Mouse (Mus musculus) adrenal gland, adult 18-20 months (tissue): ENCODE results near the gene Meiob. TPM values are rescaled to one million over a fixed set of nuclear protein-coding genes. Genes with fewer than 3 reads are reported as not detected.

Source experiments
- DNase-seq, 2 experiments: peaks; one replicate each; pipeline ENCODE4 v3.0.0; 2021 to 2022; ENCODE audit warnings: low spot score in 2 of 2
- total RNA-seq, 2 experiments: library from RNA; stranded (reverse); gene quantifications; 1 replicate in 1 of 2; 2 replicates in 1 of 2; pipeline ENCODE4 v1.2.3; 2021

Gene Meiob
- total RNA-seq, 2 experiments from 2014 or later: 0.50 to 0.80 TPM

GRCm38 (mm10) chr17:24873695-24874404, 69.8 kb downstream of the Meiob start:
- DNase-seq: no peak

- DNase-seq: no peak
Measured at GRCm38 (mm10) chr17:24874405-24874745, 70.3 kb downstream of the Meiob start.

- DNase-seq: no peak
Measured at GRCm38 (mm10) chr17:24874989-24875388, 70.9 kb downstream of the Meiob start.

- peak in 1 of 2 experiments; percentile 18 for DNase-seq
Measured at GRCm38 (mm10) chr17:24877336-24878116, 73.4 kb downstream of the Meiob start.

- DNase-seq: peak in 1 of 2 experiments; percentile 30
Measured at GRCm38 (mm10) chr17:24878117-24878397, 74.0 kb downstream of the Meiob start.

- peak in 1 of 2 experiments; percentile 18 for DNase-seq
Measured at GRCm38 (mm10) chr17:24878531-24878930, 74.4 kb downstream of the Meiob start.

GRCm38 (mm10) chr17:24881738-24882440, 77.8 kb downstream of the Meiob start:
- DNase-seq: no peak

- DNase-seq: no peak
Measured at GRCm38 (mm10) chr17:24884391-24884790, 80.3 kb downstream of the Meiob start.

GRCm38 (mm10) chr17:24885356-24886133, 81.5 kb downstream of the Meiob start:
- DNase-seq: no peak

GRCm38 (mm10) chr17:24886134-24886931, 82.2 kb downstream of the Meiob start, which contains the start of the genes Nubp2 and Spsb3:
Gene Nubp2, minus strand, starts transcription at chr17:24886349.
Gene Spsb3, plus strand, starts transcription at chr17:24886643.
- peak; percentile 94 for DNase-seq

- DNase-seq: no peak
Measured at GRCm38 (mm10) chr17:24886932-24887271, 82.8 kb downstream of the Meiob start.

- peak in 1 of 2 experiments; percentile 25 for DNase-seq
Measured at GRCm38 (mm10) chr17:24887291-24888080, 83.4 kb downstream of the Meiob start.

- peak in 1 of 2 experiments; percentile 20 for DNase-seq
Measured at GRCm38 (mm10) chr17:24888862-24889261, 84.8 kb downstream of the Meiob start.

Other genes starting within 250 kb of the Meiob start
- gene Tsc2, start 171.7 kb upstream of the Meiob start, total RNA-seq: 100 to 1,000 TPM in 1 of 2 experiments, 10 to 100 TPM in 1; 93.3 to 111 TPM
- gene Nthl1, start 171.6 kb upstream of the Meiob start, total RNA-seq: 1 to 10 TPM; 7.3 to 8.0 TPM
- gene Slc9a3r2, start 154.0 kb upstream of the Meiob start, total RNA-seq: 10 to 100 TPM; 62.0 to 90.2 TPM
- gene Npw, start 145.8 kb upstream of the Meiob start, total RNA-seq: not detected
- 10 to 100 TPM; 50.0 to 55.7 TPM for gene Zfp598, start 134.6 kb upstream of the Meiob start, total RNA-seq
- gene Syngr3, start 114.3 kb upstream of the Meiob start, total RNA-seq: 1 to 10 TPM; 2.2 to 3.3 TPM
- 10 to 100 TPM; 31.9 to 33.9 TPM for gene Gfer, start 108.1 kb upstream of the Meiob start, total RNA-seq
- gene Noxo1, start 108.1 kb upstream of the Meiob start, total RNA-seq: 1 to 10 TPM; 2.8 to 3.9 TPM
- gene Tbl3, start 96.6 kb upstream of the Meiob start, total RNA-seq: 10 to 100 TPM; 30.2 to 32.4 TPM
- not detected for gene Rnf151, start 86.2 kb upstream of the Meiob start, total RNA-seq
- gene Rps2, start 86.2 kb upstream of the Meiob start, total RNA-seq: 100 to 1,000 TPM; 653 to 681 TPM
- gene Ndufb10, start 79.8 kb upstream of the Meiob start, total RNA-seq: 100 to 1,000 TPM; 239 to 321 TPM
- 1 to 10 TPM in 1 of 2 experiments, not detected in 1; 1.2 TPM for gene Rpl3l, start 76.5 kb upstream of the Meiob start, total RNA-seq
- 10 to 100 TPM; 83.9 to 94.4 TPM for gene Msrb1, start 67.6 kb upstream of the Meiob start, total RNA-seq
- 1 to 10 TPM; 2.2 to 2.3 TPM for gene Hs3st6, start 51.3 kb upstream of the Meiob start, total RNA-seq
- 10 to 100 TPM; 88.4 to 99.0 TPM for gene Hagh, start 35.9 kb downstream of the Meiob start, total RNA-seq
- 10 to 100 TPM; 27.6 to 28.2 TPM for gene Fahd1, start 46.1 kb downstream of the Meiob start, total RNA-seq
- 1 to 10 TPM; 2.0 to 2.7 TPM for gene Igfals, start 61.7 kb downstream of the Meiob start, total RNA-seq
- gene Nubp2, start 82.1 kb downstream of the Meiob start, total RNA-seq: 10 to 100 TPM; 48.5 to 54.1 TPM
- gene Spsb3, start 82.4 kb downstream of the Meiob start, total RNA-seq: 10 to 100 TPM; 33.0 to 33.9 TPM
- 10 to 100 TPM; 40.6 to 46.1 TPM for gene Eme2, start 90.8 kb downstream of the Meiob start, total RNA-seq
- gene Mrps34, start 90.8 kb downstream of the Meiob start, total RNA-seq: 100 to 1,000 TPM; 107 to 148 TPM
- 100 to 1,000 TPM in 1 of 2 experiments, 10 to 100 TPM in 1; 50.8 to 100 TPM for gene Nme3, start 92.2 kb downstream of the Meiob start, total RNA-seq
- 100 to 1,000 TPM; 125 to 137 TPM for gene Mapk8ip3, start 132.7 kb downstream of the Meiob start, total RNA-seq
- gene Jpt2, start 156.4 kb downstream of the Meiob start, total RNA-seq: 10 to 100 TPM; 19.2 to 26.3 TPM
- gene Cramp1l, start 211.5 kb downstream of the Meiob start, total RNA-seq: 10 to 100 TPM; 20.4 to 24.0 TPM
- gene Ift140, start 211.8 kb downstream of the Meiob start, total RNA-seq: 10 to 100 TPM; 20.3 to 29.9 TPM